Mouse (Mus musculus) urinary bladder, postnatal 25 days (tissue): Measurements from ENCODE around the gene Gm11492.

ENCODE experiments used
- DNase-seq: peaks from one replicate; pipeline ENCODE4 v3.0.0; 2022; ENCODE audit warnings: low spot score

Gene Gm11492

GRCm38 (mm10) chr11:87566501-87566900, at the start of gene Gm11492:
Gene Gm11492, plus strand, starts transcription at chr11:87566653.
- DNase-seq, result no peak

GRCm38 (mm10) chr11:87519260-87519659, 47.2 kb upstream of the Gm11492 start:
- no peak for DNase-seq

DNA sequence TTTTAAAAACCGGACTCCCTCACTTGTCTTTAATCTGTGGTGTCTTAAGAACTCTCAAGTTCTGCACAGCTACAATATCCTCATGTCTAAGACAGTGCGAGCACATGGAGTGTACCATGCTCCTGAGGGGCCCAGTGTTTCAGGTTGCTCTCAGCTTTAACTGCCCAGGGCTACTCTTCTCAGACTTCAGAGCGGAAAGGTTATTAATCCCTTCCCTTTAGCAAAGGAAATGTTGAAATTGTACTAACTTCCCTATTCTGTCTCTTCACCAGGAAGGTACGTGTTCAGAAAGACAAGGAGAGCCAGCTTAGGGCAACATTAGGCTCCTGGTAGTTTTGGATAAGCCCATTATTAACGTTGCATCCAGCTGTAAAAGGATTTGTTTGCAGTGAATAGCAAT, 43.0 kb upstream of the Gm11492 start:
- DNase-seq, result no peak

DNA sequence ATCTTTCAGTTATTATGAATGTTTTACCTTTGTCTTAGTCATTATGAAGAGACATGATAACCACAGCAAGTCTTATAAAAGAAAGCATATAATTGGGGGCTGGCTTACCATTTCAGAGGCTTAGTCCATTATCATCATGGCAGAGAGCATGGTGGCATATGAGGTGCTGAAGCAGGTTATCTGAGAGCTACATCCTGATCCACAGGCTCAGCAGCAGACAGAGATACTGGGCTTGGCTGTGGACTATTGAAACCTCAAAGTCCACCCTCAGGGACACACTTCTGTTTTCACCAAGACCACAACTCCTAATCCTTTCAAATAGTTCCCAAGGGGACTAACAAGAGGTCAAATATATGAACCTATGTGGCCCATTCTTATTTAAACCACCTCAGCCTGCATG, 42.5 kb upstream of the Gm11492 start:
- no peak for DNase-seq

DNA sequence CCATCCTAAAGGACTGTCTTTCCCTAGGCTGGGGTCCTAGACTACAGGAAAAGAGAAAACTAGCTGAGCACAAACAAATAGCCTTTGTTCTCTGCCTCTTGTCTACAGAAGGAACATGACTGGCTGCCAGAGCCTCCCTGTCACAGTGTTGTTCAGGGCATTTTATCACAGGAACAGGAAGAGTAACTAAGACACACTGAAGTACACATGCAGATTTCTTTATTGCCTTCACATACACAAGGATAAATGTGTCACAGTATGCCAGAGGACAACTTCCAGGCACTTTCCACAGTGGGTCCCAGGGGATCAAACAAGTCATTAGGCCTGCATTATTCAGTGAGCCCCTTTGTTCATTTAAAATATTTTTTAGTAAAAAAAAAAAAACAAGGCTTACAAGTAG, 41.7 kb upstream of the Gm11492 start:
- no peak for DNase-seq

GRCm38 (mm10) chr11:87527364-87527763, 39.1 kb upstream of the Gm11492 start:
- no peak for DNase-seq

DNA sequence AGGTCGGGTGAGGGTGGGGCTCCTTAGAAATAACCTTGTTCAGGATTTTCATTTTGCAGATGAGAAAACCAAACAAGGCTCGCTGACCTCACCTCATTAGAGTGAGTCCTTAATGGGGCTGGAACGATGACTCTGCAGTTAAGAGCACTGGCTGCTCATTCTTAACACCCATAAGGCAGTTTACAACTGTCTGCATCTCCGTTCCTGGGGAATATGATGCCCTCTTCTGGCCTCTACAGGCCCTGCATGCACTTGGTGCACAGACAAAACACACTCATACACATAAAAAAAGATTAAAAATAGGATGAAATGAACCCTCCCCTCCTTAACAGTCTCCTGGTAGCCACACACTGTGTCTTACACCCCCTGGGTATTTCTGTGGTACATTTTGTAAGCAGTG, 38.5 kb upstream of the Gm11492 start:
- DNase-seq, result no peak

- DNase-seq, result no peak
These were observed 34.8 kb upstream of the Gm11492 start for GRCm38 (mm10) chr11:87531695-87532094.

- no peak for DNase-seq
These were observed 24.2 kb upstream of the Gm11492 start for GRCm38 (mm10) chr11:87542285-87542684.

DNA sequence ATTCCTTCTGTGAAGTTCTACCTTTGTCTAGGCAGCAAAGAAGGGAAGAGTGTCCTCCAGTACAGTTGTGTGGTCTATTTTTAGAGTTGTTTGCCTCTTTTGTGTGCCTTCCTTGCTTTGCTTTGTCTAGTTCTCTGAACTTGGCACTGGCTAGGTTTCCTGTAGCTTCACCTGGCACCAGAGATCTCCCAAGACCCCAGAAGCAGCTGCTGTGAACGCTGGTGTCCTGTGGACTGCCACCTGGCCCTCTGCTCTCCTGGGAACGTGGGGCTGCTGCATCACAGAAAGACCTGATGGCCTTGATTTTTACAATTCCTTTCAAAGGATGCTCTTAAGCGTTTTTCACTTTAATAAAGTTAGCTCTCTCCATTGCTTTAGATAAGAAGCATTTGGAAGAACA, 23.5 kb upstream of the Gm11492 start:
- DNase-seq, result no peak

DNA sequence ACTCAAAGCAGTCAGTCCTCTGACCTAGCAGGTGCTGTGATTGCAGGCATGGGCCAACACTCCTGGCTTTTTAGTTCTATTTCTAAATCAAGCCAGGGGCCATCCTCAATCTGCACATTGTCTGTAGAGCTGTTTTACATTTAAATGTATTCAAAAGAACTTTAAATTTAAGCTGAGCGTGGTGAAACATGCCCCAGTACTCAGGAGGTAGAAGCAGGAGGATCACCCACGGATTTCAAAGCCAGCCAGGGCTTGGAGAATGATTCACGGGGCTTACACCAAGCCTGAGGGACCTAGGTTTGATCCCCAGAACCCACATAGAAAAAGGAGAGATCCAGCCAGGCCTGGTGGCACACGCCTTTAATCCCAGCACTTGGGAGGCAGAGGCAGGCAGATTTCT, 13.1 kb upstream of the Gm11492 start:
- DNase-seq, result no peak

DNA sequence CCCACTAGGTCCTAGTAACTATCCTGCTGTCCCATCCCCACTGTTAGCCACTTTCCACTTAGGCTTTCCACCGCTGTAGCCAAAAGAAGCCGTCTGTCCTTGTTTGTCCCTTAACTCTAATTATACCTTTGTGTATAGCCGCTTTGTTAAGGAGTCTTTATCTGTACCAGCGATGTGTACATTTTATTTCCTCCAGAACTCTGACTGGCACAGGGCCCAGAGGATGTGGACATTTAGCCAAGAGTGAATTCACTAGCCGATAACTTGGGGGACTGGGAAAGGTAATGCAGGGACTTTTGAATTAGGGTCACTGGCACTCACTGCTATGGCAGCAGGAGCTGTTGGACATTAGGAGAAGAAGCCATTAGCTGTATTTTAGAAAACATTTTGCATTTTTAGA, 12.1 kb upstream of the Gm11492 start:
- no peak for DNase-seq

GRCm38 (mm10) chr11:87555106-87555703, 11.2 kb upstream of the Gm11492 start:
- no peak for DNase-seq

GRCm38 (mm10) chr11:87561208-87561607, 5.2 kb upstream of the Gm11492 start:
- DNase-seq, result no peak

GRCm38 (mm10) chr11:87568255-87568953, 2.0 kb downstream of the Gm11492 start, which contains the start of gene Sept4:
Gene Sept4, plus strand, starts transcription at chr11:87568903.
- DNase-seq, result no peak

GRCm38 (mm10) chr11:87570743-87571142, 4.3 kb downstream of the Gm11492 start:
- DNase-seq, result no peak

DNA sequence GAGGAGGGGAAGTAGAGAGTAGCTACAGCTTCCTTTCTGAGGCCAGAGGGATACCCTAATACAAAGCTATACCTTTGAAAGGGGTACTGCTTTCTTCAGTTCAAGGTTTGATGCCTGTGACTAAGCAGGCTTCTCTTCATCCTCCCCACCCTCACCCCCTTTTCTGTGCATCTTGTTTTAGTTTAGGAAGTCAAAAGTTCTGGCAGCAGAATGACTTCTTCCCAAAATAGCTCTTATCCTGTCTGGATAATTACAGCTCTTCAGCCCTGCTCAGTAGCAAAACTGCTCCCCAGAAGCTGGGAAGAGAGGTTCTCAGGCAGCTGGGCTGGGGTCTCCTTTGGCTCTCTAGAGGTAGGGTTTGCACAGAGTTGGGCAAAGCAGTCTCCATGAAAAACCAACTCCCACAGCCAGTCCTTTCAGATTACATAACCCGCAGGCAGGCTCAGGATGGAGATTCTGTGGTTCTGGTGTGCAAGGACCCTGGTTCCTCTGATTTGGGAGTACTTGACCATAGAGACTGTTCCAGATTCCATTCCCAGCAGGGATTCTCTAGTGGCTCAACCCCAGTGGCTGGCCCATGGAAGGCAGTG, 5.0 kb downstream of the Gm11492 start:
- no peak for DNase-seq

- DNase-seq, result no peak
These were observed 7.3 kb downstream of the Gm11492 start for GRCm38 (mm10) chr11:87573751-87574150.

- no peak for DNase-seq
These were observed 8.2 kb downstream of the Gm11492 start for GRCm38 (mm10) chr11:87574520-87575180.

DNA sequence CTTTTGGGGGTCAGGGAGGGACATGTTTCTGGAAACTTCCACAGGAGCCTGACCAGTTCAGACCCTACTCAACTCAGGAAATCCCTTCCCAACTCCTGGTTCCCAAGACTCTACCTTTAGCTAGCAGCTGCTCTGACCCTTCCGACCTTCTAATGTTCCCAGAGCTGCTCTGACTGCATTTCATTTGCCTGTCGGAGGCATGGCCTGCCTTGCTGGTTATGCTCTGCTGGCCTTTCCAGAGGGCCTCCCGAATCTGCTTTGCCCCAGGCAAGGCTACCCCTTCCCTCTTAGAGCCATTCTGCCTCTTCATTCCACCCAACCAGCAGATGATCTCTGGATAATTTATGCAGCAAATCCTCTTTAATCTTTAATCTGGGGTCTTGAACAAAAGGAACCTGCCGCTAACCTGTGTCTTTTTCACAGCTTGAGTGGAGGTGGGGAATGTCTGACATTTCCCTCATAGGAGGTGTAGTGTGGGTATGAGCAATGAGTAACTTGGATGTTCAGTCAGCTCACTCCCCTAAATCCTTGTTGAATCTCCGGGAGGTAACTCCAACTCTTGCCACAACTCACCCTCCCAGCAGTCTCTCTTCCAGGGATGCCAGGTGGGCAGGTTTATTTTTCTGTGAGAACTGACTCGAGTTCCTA, 11.3 kb downstream of the Gm11492 start:
- no peak for DNase-seq

DNA sequence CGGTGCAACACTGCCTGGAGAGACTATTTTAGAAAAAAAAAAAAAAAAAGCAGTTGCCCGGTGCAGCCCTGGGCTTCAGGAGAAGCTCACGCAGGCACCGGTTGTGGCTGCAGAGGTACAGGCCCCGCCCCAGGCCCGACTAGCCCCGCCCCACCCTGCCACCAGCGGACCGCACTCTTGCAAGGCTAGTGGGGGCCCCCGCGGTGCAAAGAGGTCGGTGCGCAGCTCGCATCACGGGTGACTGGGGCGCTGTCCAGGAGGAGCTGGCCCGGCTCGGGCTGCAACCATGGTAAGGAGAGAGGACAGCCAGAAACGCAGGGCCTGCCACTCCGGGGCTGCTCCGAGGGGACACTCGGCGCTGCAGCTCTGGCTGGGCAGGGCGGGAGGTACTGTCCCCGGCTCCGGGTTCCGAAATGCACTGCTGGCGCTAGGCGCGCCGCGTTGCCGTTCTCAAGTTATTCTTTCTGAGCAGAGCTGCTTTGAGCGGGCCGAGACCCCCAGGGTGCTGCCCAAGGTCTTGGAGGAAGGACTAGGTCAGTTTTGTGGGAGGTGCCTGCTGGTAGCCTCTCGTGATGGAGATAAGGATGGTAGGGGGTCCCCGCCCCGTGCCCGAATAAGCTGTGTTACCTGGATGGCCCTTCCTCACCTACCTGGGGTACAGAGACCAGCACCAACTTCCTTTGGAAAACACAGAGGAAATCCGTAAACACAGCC, 12.0 kb downstream of the Gm11492 start:
- DNase-seq, result no peak
